Mouse (Mus musculus) stomach, postnatal 0 days (tissue): ENCODE data around the gene Bcas3.
A peak's percentile ranks its signal among the peaks of the same experiment; 100 is the strongest.

Experiments used
- CTCF ChIP-seq: IDR thresholded peaks from 2 replicates; pipeline ENCODE4 v1.5.1; 2016; ENCODE audit warnings: antibody characterized with exemption, low read depth, mild to moderate bottlenecking, moderate library complexity
- EP300 ChIP-seq: optimal IDR thresholded peaks from 2 replicates; pipeline ENCODE3; 2016; ENCODE audit warnings: antibody characterized with exemption

DNA sequence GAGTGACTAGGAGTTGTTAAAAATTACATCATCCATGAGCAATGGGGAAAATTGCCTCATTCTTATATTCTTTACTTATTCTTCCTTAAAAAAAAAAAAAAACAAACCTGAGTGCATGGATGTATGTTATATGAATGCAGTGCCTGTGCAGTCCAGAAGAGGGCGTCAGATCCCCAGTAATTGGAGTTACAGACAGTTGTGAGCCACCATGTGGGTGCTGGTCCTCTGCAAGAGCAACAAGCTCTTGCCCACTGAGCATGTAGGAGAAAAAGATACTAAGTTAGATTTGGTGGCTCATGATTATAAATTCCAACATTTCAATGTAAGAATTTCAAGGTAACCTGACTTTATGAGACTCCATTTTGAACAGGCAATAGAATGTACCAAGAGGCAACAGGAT, 353.7 kb downstream of the Bcas3 start:
- TF ChIP-seq CTCF, result peak; percentile 60
- no peak for TF ChIP-seq EP300
